ENCODE assay signal across 12 mouse cellular contexts in the genomic region with DNA sequence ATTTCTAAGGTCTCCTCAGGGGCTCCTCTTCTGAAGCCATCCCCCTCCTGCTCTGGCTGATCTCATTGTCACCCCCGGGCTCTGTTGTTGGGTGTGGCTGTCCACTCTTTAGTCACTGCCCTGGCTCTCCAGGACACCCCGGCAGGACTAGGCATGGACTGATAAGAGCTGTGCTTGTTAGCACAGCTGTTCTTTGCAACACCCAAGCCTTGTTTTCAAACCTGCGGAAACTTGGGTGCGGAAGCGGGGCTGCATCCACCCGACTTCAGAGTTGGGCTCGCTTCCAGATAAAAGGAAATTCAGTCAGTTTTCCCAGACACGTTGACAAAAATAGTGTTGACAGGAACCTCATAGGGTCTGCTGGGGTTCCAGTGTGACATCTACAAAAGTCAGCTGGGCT. TPM values are rescaled to one million over a fixed set of nuclear protein-coding genes. Genes with fewer than 3 reads are reported as not detected.
DNase-seq lines count a peak whose midpoint lies in the region; ATAC-seq and TF ChIP-seq lines count a peak whose summit lies in the region.
"Had no signal": no experiment of that assay in that cellular context is flagged by ENCODE, and none has a peak within 500 bp of the region (broad histone marks: within the 10 kb centered on the region; RNA-seq: fewer than 3 reads in every experiment).

No protein-coding gene starts in this region.

- TF ChIP-seq CTCF in left cerebral cortex, adult 2 months (IDR thresholded peaks at IDR 0.05), result no peak

- no peaks in the 10 kb centered on the region for H3K9me3 ChIP-seq in kidney, embryonic 14.5 days (ENCODE audit: control insufficient read depth, low read length)
- no peaks in the 10 kb centered on the region for H3K9me3 ChIP-seq in heart, embryonic 11.5 days (replicated peaks; ENCODE audit: control insufficient read depth, low read length)
- no peaks in the 10 kb centered on the region for H3K9me3 ChIP-seq in midbrain, embryonic 16.5 days (replicated peaks; ENCODE audit: control insufficient read depth, low read length, poor library complexity, severe bottlenecking)

- DNase-seq in kidney, adult 11 months, result peak; percentile 54
- DNase-seq in kidney, postnatal 4 days, result peak; percentile 29 to 54
- DNase-seq in lung, postnatal 4 days, result peak; percentile 39 to 65
- no peak for DNase-seq in left cerebral cortex, adult 2 months (ENCODE audit: extremely low spot score in 1 of 2, low spot score in 2 of 2)
- no peak for DNase-seq in cerebellum, postnatal 36 days
- DNase-seq: cerebellum, adult 8-10 months; layer of hippocampus, postnatal 36 days had no signal

- no peak overlapping the region for H3K4me3 ChIP-seq in kidney, embryonic 14.5 days (ENCODE audit: low read length)
- H3K4me3 ChIP-seq in heart, embryonic 11.5 days (ENCODE audit: low read depth, low read length), result no peak overlapping the region
- H3K4me3 ChIP-seq in left cerebral cortex, adult 2 months, result no peak overlapping the region
- H3K4me3 ChIP-seq in midbrain, embryonic 16.5 days (ENCODE audit: low read depth, low read length), result no peak overlapping the region
- H3K4me3 ChIP-seq: erythroblast, embryonic 14.5 days had no signal

- H3K27ac ChIP-seq in kidney, embryonic 14.5 days (ENCODE audit: low read depth, low read length), result no peak overlapping the region
- H3K27ac ChIP-seq in heart, embryonic 11.5 days (ENCODE audit: low read depth, low read length), result peak overlapping the region; percentile 31
- no peak overlapping the region for H3K27ac ChIP-seq in left cerebral cortex, adult 2 months
- no peak overlapping the region for H3K27ac ChIP-seq in midbrain, embryonic 16.5 days (ENCODE audit: low read length)

- no peaks in the 10 kb centered on the region for H3K27me3 ChIP-seq in kidney, embryonic 14.5 days (ENCODE audit: control insufficient read depth, insufficient read depth, low read length)
- no peaks in the 10 kb centered on the region for H3K27me3 ChIP-seq in heart, embryonic 11.5 days (ENCODE audit: control insufficient read depth, insufficient read depth, low read length)
- H3K27me3 ChIP-seq in midbrain, embryonic 16.5 days (ENCODE audit: control insufficient read depth, insufficient read depth, low read depth, low read length), result no peaks in the 10 kb centered on the region

- no peak overlapping the region for H3K9ac ChIP-seq in kidney, embryonic 14.5 days (ENCODE audit: low read depth, low read length)
- H3K9ac ChIP-seq in heart, embryonic 11.5 days (ENCODE audit: low read depth, low read length), result no peak overlapping the region
- H3K9ac ChIP-seq in midbrain, embryonic 16.5 days (ENCODE audit: low read depth, low read length), result no peak overlapping the region

- intact Hi-C loops in left cerebral cortex, adult 2 months (cut with DNase I), result no loop called here

- H3K36me3 ChIP-seq in kidney, embryonic 14.5 days (ENCODE audit: control insufficient read depth, insufficient read depth, low read length), result no peaks in the 10 kb centered on the region
- no peaks in the 10 kb centered on the region for H3K36me3 ChIP-seq in heart, embryonic 11.5 days (ENCODE audit: control insufficient read depth, insufficient read depth, low read length)
- H3K36me3 ChIP-seq in midbrain, embryonic 16.5 days (ENCODE audit: control insufficient read depth, insufficient read depth, low read length), result no peaks in the 10 kb centered on the region

- peaks cover 11% of the 10 kb centered on the region; the same call in 1 of the 2 replicates for H3K4me1 ChIP-seq in kidney, embryonic 14.5 days (ENCODE audit: control insufficient read depth, insufficient read depth, low read length)
- peaks cover 50% of the 10 kb centered on the region for H3K4me1 ChIP-seq in heart, embryonic 11.5 days (ENCODE audit: control insufficient read depth, insufficient read depth, low read length)
- H3K4me1 ChIP-seq in midbrain, embryonic 16.5 days (ENCODE audit: control insufficient read depth, insufficient read depth, low read length), result no peaks in the 10 kb centered on the region; the same call in 1 of the 2 replicates

- WGBS in kidney, embryonic 14.5 days, result 74% methylated on average over 8 of the region's 8 CpGs
- WGBS in heart, embryonic 11.5 days (ENCODE audit: insufficient replicate concordance), result 9% methylated on average over 8 of the region's 8 CpGs
- WGBS in midbrain, embryonic 16.5 days, result 85% methylated on average over 8 of the region's 8 CpGs

- no peak for ATAC-seq in kidney, embryonic 14.5 days (ENCODE audit: low FRiP score, low TSS enrichment)
- peak; percentile 83 for ATAC-seq in heart, embryonic 11.5 days (replicated peaks; ENCODE audit: insufficient number of reproducible peaks, low FRiP score, low TSS enrichment)
- no peak for ATAC-seq in midbrain, embryonic 16.5 days

- no peak overlapping the region for H3K4me2 ChIP-seq in kidney, embryonic 14.5 days (replicated peaks; ENCODE audit: low read depth, low read length)
- peak overlapping the region; percentile 28 for H3K4me2 ChIP-seq in heart, embryonic 11.5 days
- no peak overlapping the region for H3K4me2 ChIP-seq in midbrain, embryonic 16.5 days (ENCODE audit: low read length)
- H3K4me2 ChIP-seq: midbrain, embryonic 11.5 days had no signal

RNA-seq across cellular contexts. Expression of gene Podxl, which starts 53.6 kb away (rescaled TPM):
- polyA plus RNA-seq in kidney, embryonic 14.5 days (2014; fragmentation: Nextera tagmentation; extraction: Ambion mirVana), result 34.6 and 41.0 TPM in 2 replicates
- polyA plus RNA-seq in heart, embryonic 11.5 days (2014; fragmentation: Nextera tagmentation; extraction: Ambion mirVana), result 22.7 and 26.0 TPM in 2 replicates
- 10 to 100 TPM; 20.2 to 23.2 TPM for total RNA-seq in left cerebral cortex, adult 2 months (2021)
- polyA plus RNA-seq in midbrain, embryonic 16.5 days (2015; fragmentation: Nextera tagmentation; extraction: Ambion mirVana), result 8.5 and 11.1 TPM in 2 replicates

Comparison
In these comparisons a context has a peak if more than half of its experiments do, and no peak if none do; other contexts are left out.
1. DNase-seq: peak in kidney, adult 11 months (single experiment), kidney, postnatal 4 days (2 of 2) and lung, postnatal 4 days (2 of 2); none in left cerebral cortex, adult 2 months (0 of 2) and cerebellum, postnatal 36 days (0 of 2).